Mouse (Mus musculus) embryo, embryonic 11 days (tissue): ENCODE data around the gene Dzip1.

Experiments used
- DNase-seq: peaks from one replicate; pipeline ENCODE4 v3.0.0-alpha.2; 2015

The Dzip1 gene

GRCm38 (mm10) chr14:118829331-118830095 lies 95.7 kb downstream of the Dzip1 start:
- no peak for DNase-seq

GRCm38 (mm10) chr14:118827283-118827904 lies 97.9 kb downstream of the Dzip1 start:
- DNase-seq: peak; percentile 50

GRCm38 (mm10) chr14:118826346-118826745 lies 98.9 kb downstream of the Dzip1 start:
- no peak for DNase-seq
